Mouse (Mus musculus): ENCODE measurements around the gene Itpr3. TPM values are rescaled to one million over a fixed set of nuclear protein-coding genes. Genes with fewer than 3 reads are reported as not detected.

Gene Itpr3
- polyA plus RNA-seq, 1 experiment from 2014 or later: 16.5 TPM

GRCm38 (mm10) chr17:27139304-27139703 lies 82.2 kb downstream of the Itpr3 start:
- Histone ChIP-seq H3K4me2 (ENCODE audit: low read length) (no peak overlapping the region), H3K9me3 (ENCODE audit: control insufficient read depth, low read length) (no peaks in the 10 kb centered on the region), H3K36me3 (ENCODE audit: control insufficient read depth, insufficient read depth, low read length) (no peaks in the 10 kb centered on the region), H3K4me3 (ENCODE audit: low read depth, low read length) (no peak overlapping the region), H3K4me1 (replicated peaks; ENCODE audit: control insufficient read depth, insufficient read depth, low read length) (peaks cover 9% of the 10 kb centered on the region; the same call in 1 of the 2 replicates), H3K9ac (ENCODE audit: low read length) (no peak overlapping the region), H3K27ac (ENCODE audit: low read depth) (no peak overlapping the region), H3K27me3 (replicated peaks; ENCODE audit: control insufficient read depth, insufficient read depth, low read length) (no peaks in the 10 kb centered on the region)
- DNase-seq (ENCODE audit: low spot score) (no peak), ATAC-seq (replicated peaks; ENCODE audit: low FRiP score, low TSS enrichment, low read depth) (no peak)
- whole genome bisulfite sequencing: 54% methylated on average over 7 of the region's 7 CpGs

- DNase-seq (ENCODE audit: low spot score) (no peak), ATAC-seq (replicated peaks; ENCODE audit: low FRiP score, low TSS enrichment, low read depth) (no peak)
- Histone ChIP-seq H3K9ac (ENCODE audit: low read length) (no peak overlapping the region), H3K27me3 (replicated peaks; ENCODE audit: control insufficient read depth, insufficient read depth, low read length) (no peaks in the 10 kb centered on the region), H3K4me1 (replicated peaks; ENCODE audit: control insufficient read depth, insufficient read depth, low read length) (peaks cover 9% of the 10 kb centered on the region; the same call in 1 of the 2 replicates), H3K4me2 (ENCODE audit: low read length) (no peak overlapping the region), H3K27ac (ENCODE audit: low read depth) (no peak overlapping the region), H3K9me3 (ENCODE audit: control insufficient read depth, low read length) (no peaks in the 10 kb centered on the region), H3K4me3 (ENCODE audit: low read depth, low read length) (no peak overlapping the region), H3K36me3 (ENCODE audit: control insufficient read depth, insufficient read depth, low read length) (no peaks in the 10 kb centered on the region)
- 59% methylated on average over 9 of the region's 9 CpGs for WGBS
Measured at GRCm38 (mm10) chr17:27140262-27140661, 83.2 kb downstream of the Itpr3 start.

- Histone ChIP-seq H3K36me3 (ENCODE audit: control insufficient read depth, insufficient read depth, low read length) (no peaks in the 10 kb centered on the region), H3K4me2 (ENCODE audit: low read length) (0 out of 2 replicates have a peak overlapping the region, but pooled peaks have one; percentile 1), H3K9me3 (ENCODE audit: control insufficient read depth, low read length) (no peaks in the 10 kb centered on the region), H3K9ac (ENCODE audit: low read length) (no peak overlapping the region), H3K27me3 (replicated peaks; ENCODE audit: control insufficient read depth, insufficient read depth, low read length) (no peaks in the 10 kb centered on the region), H3K27ac (ENCODE audit: low read depth) (peak overlapping the region; percentile 11; the same call in 1 of the 2 replicates), H3K4me3 (ENCODE audit: low read depth, low read length) (no peak overlapping the region), H3K4me1 (replicated peaks; ENCODE audit: control insufficient read depth, insufficient read depth, low read length) (peaks cover 22% of the 10 kb centered on the region)
- 31% methylated on average over 10 of the region's 10 CpGs for WGBS
- DNase-seq (ENCODE audit: low spot score) (peak; percentile 73), ATAC-seq (replicated peaks; ENCODE audit: low FRiP score, low TSS enrichment, low read depth) (peak; percentile 29; the same call in 1 of the 2 replicates)
Measured at GRCm38 (mm10) chr17:27141971-27142450, 84.9 kb downstream of the Itpr3 start.

GRCm38 (mm10) chr17:27144152-27144551 lies 87.0 kb downstream of the Itpr3 start:
- ATAC-seq (replicated peaks; ENCODE audit: low FRiP score, low TSS enrichment, low read depth) (no peak), DNase-seq (ENCODE audit: low spot score) (no peak)
- no peaks in the 10 kb centered on the region for H3K36me3 ChIP-seq (ENCODE audit: control insufficient read depth, insufficient read depth, low read length)
- no peak overlapping the region for H3K4me3 ChIP-seq (ENCODE audit: low read depth, low read length)
- H3K27ac ChIP-seq (ENCODE audit: low read depth): no peak overlapping the region
- H3K9ac ChIP-seq (ENCODE audit: low read length): no peak overlapping the region
- no peaks in the 10 kb centered on the region for H3K9me3 ChIP-seq (ENCODE audit: control insufficient read depth, low read length)
- peaks cover 22% of the 10 kb centered on the region for H3K4me1 ChIP-seq (replicated peaks; ENCODE audit: control insufficient read depth, insufficient read depth, low read length)
- H3K4me2 ChIP-seq (ENCODE audit: low read length): no peak overlapping the region
- 78% methylated on average over 4 of the region's 4 CpGs for WGBS
- no peaks in the 10 kb centered on the region for H3K27me3 ChIP-seq (replicated peaks; ENCODE audit: control insufficient read depth, insufficient read depth, low read length)

- Histone ChIP-seq H3K9ac (ENCODE audit: low read length) (no peak overlapping the region), H3K4me2 (ENCODE audit: low read length) (peak overlapping the region; percentile 9; the same call in 1 of the 2 replicates), H3K36me3 (ENCODE audit: control insufficient read depth, insufficient read depth, low read length) (no peaks in the 10 kb centered on the region), H3K27me3 (replicated peaks; ENCODE audit: control insufficient read depth, insufficient read depth, low read length) (no peaks in the 10 kb centered on the region), H3K9me3 (ENCODE audit: control insufficient read depth, low read length) (no peaks in the 10 kb centered on the region), H3K4me3 (ENCODE audit: low read depth, low read length) (no peak overlapping the region), H3K4me1 (replicated peaks; ENCODE audit: control insufficient read depth, insufficient read depth, low read length) (peaks cover 25% of the 10 kb centered on the region), H3K27ac (ENCODE audit: low read depth) (no peak overlapping the region)
- no peak for DNase-seq (ENCODE audit: low spot score)
- ATAC-seq (replicated peaks; ENCODE audit: low FRiP score, low TSS enrichment, low read depth): no peak
- WGBS: 5% methylated on average over 8 of the region's 8 CpGs
Measured at GRCm38 (mm10) chr17:27146323-27146923, 89.3 kb downstream of the Itpr3 start.

GRCm38 (mm10) chr17:27150871-27151270 lies 93.8 kb downstream of the Itpr3 start:
- DNase-seq (ENCODE audit: low spot score): no peak
- Histone ChIP-seq H3K9me3 (ENCODE audit: control insufficient read depth, low read length) (no peaks in the 10 kb centered on the region), H3K4me2 (ENCODE audit: low read length) (no peak overlapping the region), H3K36me3 (ENCODE audit: control insufficient read depth, insufficient read depth, low read length) (no peaks in the 10 kb centered on the region), H3K27me3 (replicated peaks; ENCODE audit: control insufficient read depth, insufficient read depth, low read length) (no peaks in the 10 kb centered on the region), H3K4me1 (replicated peaks; ENCODE audit: control insufficient read depth, insufficient read depth, low read length) (peaks cover 24% of the 10 kb centered on the region), H3K9ac (ENCODE audit: low read length) (no peak overlapping the region), H3K27ac (ENCODE audit: low read depth) (no peak overlapping the region), H3K4me3 (ENCODE audit: low read depth, low read length) (no peak overlapping the region)
- no peak for ATAC-seq (replicated peaks; ENCODE audit: low FRiP score, low TSS enrichment, low read depth)
- 54% methylated on average over 7 of the region's 7 CpGs for WGBS

- no peaks in the 10 kb centered on the region for H3K27me3 ChIP-seq (replicated peaks; ENCODE audit: control insufficient read depth, insufficient read depth, low read length)
- H3K9ac ChIP-seq (ENCODE audit: low read length): no peak overlapping the region
- ATAC-seq (replicated peaks; ENCODE audit: low FRiP score, low TSS enrichment, low read depth): no peak
- H3K9me3 ChIP-seq (ENCODE audit: control insufficient read depth, low read length): no peaks in the 10 kb centered on the region
- WGBS: 70% methylated on average over 8 of the region's 8 CpGs
- peaks cover 19% of the 10 kb centered on the region for H3K4me1 ChIP-seq (replicated peaks; ENCODE audit: control insufficient read depth, insufficient read depth, low read length)
- DNase-seq (ENCODE audit: low spot score): no peak
- H3K36me3 ChIP-seq (ENCODE audit: control insufficient read depth, insufficient read depth, low read length): no peaks in the 10 kb centered on the region
- no peak overlapping the region for H3K4me3 ChIP-seq (ENCODE audit: low read depth, low read length)
- H3K4me2 ChIP-seq (ENCODE audit: low read length): no peak overlapping the region
- no peak overlapping the region for H3K27ac ChIP-seq (ENCODE audit: low read depth)
Measured at GRCm38 (mm10) chr17:27151411-27151810, 94.3 kb downstream of the Itpr3 start.

- ATAC-seq (replicated peaks; ENCODE audit: low FRiP score, low TSS enrichment, low read depth): no peak
- Histone ChIP-seq H3K4me1 (replicated peaks; ENCODE audit: control insufficient read depth, insufficient read depth, low read length) (peaks cover 14% of the 10 kb centered on the region), H3K4me3 (ENCODE audit: low read depth, low read length) (no peak overlapping the region), H3K27me3 (replicated peaks; ENCODE audit: control insufficient read depth, insufficient read depth, low read length) (no peaks in the 10 kb centered on the region), H3K9me3 (ENCODE audit: control insufficient read depth, low read length) (no peaks in the 10 kb centered on the region), H3K9ac (ENCODE audit: low read length) (no peak overlapping the region), H3K36me3 (ENCODE audit: control insufficient read depth, insufficient read depth, low read length) (no peaks in the 10 kb centered on the region), H3K4me2 (ENCODE audit: low read length) (no peak overlapping the region), H3K27ac (ENCODE audit: low read depth) (no peak overlapping the region)
- DNase-seq (ENCODE audit: low spot score): no peak
- 55% methylated on average over 8 of the region's 8 CpGs for WGBS
Measured at GRCm38 (mm10) chr17:27152976-27153723, 96.0 kb downstream of the Itpr3 start.

Data from intestine, embryonic 14.5 days (tissue).